Mouse (Mus musculus): ENCODE results near the gene AC109138.7.

AC109138.7 gene

DNA sequence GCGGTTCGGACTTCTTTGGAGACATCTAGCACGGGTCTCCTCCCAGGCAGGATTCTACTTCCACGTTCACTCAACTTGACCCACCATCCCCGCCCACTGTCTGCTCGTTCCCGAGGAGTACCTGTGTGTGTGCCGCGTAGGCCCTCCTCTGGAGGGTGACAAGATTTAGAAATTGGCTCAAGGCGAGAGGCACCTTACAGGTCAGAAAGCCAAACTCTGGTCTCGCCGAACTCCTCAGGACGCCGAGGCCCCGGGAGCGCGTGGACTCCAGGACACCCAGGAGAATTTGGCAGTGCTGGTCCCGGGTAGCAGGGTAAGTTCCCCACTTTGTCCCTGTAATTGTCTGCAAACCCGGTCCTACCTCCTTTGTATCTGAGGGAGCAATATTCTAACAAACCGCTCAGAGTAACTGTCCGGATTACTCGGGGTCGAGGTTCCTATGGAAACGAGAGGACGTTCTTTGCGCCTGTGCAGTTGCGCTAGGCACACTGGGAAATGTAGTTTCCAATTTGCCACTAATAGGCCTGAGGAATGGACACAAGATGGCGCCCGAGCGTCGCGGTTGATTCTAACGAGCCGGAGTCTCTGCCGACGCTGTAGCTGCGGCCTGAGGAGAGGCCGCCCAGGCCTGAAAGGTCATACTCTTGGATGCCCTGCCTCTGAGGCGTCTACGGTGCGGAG, 43.2 kb downstream of the AC109138.7 start:
- peak; percentile 96 for DNase-seq

DNA sequence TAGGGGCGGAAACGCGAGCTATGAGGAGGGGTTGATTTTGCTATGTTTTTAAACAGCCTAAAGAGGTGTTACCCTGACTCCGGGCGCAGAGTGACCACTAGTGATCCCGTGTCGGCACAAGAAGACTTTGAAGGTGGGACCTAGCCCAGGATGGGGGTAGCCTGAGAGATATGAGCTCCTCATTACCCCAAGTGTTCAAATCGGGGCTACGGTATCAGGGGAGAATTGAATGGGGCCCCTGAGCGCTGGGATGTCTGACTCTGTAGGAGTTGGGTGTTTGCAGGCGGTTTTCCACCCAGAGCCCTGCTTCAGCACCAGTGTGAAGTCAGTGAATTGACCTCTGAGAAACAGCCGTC, 43.7 kb downstream of the AC109138.7 start:
- no peak for DNase-seq

DNA sequence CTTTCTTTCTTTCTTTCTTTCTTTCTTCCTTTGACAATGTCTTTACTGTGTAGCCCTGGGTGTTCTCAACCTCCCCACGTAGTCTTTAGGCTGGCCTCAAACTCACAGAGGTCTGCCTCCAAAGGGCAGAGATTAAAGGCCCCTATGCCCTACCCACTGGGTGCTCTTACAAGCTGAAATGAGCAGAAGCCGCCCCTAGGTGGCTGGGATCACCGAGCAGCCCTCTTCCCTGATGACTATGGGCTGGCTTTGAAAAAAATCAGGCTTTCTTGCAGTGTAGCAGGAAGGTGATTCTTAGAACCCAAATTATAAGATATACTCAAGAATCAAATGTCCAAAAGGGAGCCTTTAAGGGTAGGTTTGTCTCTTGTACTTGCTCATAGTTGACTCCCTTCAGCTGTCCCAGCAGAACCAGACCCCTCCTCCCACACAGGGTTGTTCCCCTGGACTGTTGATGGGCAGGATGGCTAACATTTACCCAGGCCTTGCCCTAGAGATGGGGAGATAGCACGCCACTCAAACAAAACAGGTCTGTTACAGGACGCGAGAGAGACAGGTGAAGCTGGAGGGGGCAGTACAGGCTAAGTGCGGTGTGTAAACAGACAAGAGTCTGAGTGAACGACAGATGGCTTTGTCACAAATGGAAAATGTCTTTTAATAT, 47.0 kb downstream of the AC109138.7 start:
- no peak for DNase-seq

DNA sequence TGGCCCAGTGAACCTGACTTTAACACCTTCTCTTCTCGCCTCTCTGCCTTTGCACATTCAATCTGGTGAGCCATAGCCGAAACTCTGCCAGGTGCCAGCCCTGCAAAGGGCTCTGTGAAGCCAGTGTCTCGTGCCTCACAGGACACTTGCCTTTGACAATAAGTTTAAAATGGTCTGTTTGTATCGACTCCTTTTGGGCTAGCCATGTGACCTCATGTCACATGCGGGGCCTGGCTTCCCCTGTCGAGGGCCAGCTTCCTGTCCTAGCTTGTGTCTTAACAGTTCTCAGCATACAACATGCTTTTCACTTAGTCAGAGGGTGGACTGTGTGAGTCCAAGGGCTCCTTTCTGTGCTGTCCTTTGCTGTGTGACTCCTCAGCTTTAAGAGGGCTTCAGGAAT, 48.6 kb downstream of the AC109138.7 start:
- DNase-seq: no peak

DNA sequence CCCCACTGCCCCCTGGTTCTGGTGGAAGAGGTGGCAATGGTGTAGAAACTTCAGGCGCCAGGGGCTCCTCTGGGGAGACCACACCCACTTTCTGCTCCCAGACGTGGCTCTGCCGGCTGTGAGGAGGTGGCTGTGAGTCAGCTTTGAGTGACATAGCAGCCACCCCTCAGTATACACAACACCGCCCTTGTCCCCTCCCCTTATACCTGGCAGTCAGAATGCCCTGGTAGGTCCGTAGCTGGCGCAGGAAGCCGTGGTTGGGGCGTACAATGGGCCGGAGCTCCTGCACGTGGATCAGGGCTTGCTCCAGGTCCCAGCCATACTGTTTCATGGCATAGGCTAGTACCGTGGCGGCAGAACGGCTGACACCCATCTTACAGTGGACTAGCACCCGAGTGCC, 49.5 kb downstream of the AC109138.7 start:
- DNase-seq: no peak

DNA sequence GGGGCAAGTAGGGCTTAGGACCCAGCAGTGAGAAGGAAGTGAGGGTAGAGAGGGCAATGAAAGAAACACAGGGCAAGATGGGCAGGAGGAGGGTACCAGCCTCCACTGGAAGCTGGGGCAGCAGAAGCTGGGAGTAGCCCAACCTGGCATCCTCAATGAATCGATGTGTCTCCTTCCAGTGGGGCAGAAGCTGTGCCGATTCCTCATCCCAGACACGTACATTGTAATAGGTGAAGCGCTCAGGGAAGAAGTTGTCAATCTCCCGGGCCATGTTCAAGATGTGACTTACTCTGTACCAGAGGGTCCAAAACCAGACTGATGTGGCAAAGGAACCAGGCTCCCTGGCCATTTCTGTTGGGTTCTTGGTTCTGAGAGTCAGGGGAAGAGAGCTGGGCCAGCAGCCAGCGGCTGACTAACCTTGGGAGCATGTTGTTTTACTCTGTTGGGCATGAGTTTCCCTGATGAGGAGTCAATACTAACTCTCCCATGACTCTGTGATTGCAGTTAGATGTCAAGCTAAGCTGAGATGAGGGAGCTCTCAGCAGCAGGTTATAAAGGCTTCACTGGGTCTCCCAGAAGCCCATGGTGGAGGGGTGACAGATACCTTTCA, 50.1 kb downstream of the AC109138.7 start:
- DNase-seq: no peak

DNA sequence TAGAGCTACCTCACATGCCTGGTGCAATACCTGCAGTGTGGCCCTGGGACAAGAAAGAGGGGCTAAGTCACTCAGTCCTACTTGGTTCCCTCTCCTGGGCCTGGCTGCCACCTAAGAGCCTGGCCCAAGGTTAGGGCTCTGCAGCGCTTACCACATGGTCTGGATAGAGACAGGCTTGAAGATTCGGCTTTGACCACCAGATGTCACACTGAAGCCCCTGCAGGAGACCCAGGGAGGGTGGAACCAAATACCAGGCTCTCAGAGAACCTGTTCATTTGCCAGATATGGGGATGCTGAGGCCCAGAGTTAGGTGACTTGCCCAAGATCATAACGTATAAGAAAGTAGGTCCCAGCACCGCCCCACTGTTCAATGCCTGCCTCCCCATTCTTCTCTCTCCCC, 51.8 kb downstream of the AC109138.7 start:
- DNase-seq: no peak

DNA sequence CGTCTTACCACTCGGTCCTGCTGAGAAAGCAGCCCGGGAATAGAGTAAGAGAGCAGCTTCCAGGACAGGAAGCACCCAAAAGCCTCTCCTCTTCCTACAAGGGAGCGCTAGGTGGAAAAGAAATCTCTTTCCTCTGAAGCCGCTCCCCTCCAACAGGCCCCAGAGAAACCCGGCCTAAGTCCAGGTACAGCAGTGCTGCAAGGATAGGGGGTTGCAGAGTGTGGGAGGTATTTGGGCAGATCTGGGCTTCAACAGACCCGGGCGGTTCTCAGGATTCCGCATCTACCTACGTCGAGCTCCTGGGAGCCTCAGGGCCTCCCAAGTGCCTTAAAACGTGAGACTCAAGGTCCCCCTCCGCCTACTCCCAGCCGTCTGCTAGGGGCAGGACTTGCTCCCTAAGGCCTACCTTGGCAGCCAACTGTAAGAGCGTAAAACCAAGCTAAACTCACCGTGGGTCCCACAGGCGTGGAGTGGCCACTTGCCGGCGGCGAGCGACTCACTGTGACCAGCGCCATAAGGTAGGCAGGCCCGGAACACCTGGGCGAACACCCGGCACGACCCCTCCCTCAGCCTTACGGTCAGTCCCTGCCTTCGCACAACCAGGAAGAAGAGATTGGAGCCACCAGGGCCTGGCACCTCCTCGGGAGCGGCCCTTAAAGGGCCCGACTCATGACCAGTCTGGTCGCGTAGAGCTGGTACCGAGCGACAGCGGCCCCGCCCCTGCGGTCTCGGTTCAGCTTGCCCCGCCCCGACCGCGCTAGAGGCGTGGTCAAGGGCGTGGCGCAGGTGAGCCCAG, 54.6 kb downstream of the AC109138.7 start, which contains the start of gene Ssh3:
Gene Ssh3 (minus strand): TSS at position 615 of the 796 bp plus-strand sequence.
- peak; percentile 77 for DNase-seq

DNA sequence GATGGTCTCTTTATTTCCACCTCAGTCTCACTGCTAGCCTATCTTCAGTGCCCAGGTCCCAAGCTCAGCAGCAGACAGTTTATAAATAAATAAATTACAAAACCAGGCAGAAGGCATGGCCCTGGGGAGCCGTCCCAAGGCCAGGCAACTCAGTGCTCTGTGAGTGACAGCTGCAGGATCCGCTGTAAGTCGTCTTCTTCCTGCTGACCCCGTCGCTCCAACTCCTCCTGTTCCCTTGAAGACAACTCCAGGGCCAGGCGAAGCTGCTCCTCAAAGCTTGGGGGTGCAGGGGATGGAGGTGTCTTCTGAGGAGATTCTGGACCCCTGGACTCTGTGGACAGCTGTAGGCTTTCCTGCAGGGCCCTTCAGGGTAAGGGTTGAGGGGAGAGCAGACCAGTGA, 56.0 kb downstream of the AC109138.7 start:
- no peak for DNase-seq

DNA sequence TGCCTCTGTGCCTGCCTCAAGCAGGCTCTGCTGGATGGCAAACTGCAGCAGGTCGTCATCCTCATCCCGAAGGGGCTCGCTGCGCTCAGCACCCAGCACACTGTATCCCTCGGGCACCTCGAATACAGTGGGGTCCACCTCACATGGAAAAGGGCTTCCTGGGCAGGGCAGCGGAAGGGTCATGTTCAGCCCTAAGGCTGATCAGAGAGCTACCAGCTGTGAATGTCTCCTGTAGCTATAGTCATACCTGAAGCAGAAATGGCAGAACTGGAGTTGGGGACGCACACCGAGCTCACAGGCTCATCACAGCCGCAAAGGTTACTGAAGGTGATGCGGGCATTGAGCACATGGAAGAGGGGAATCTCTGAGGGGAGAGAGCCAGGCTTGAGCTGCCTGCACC, 56.8 kb downstream of the AC109138.7 start:
- DNase-seq: no peak

DNA sequence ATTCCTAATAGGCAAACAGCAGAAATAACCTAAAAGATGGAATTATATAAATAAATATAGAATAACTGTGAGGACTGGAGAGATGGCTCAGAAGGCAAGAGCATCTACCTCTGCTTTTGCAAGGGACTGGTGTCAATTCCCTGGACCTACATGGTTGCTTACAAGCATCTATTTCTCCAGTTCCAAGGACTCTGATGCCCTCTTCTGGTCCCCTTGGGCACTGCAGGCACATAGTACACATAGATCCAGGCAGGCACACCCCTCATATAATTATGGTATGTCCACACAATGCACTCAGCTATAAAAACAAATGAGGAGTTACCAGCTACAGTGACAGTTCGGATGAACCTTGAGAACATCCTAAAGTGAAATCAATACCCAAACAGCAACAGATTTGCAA, 65.3 kb downstream of the AC109138.7 start:
- no peak for DNase-seq

DNA sequence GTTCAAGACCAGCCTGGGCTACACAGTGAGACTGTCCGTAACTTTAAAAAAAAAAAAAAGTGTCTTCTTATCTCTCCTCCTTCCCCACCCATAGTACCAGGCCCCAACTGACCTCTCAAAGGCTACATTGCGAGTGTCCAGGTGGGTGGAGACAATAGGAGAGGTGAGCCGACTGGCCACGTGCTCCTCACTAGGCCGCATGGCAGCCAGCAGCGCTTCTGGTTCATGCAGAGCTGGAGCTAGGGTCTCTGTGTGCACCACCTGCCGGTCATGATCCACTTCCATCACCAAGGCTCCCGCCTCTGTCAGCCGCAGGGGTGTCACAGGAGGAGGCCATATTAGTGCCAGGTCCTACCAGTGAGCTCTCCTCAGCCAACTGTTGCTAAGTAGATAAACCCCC, 66.3 kb downstream of the AC109138.7 start:
- no peak for DNase-seq
